In genomic region chr2:71719005-71719386, GRCm38 (mm10) we compare ENCODE assay signal across 16 mouse cellular contexts. TPM values are rescaled to one million over a fixed set of nuclear protein-coding genes. Genes with fewer than 3 reads are reported as not detected.
A peak's percentile ranks its signal among the peaks of the same experiment; 100 is the strongest.
DNase-seq lines count a peak whose midpoint lies in the region; ATAC-seq and TF ChIP-seq lines count a peak whose summit lies in the region.
"Had no signal": no experiment of that assay in that cellular context is flagged by ENCODE, and none has a peak within 500 bp of the region (broad histone marks: within the 10 kb centered on the region; RNA-seq: fewer than 3 reads in every experiment).

No protein-coding gene starts in this region.

- no peak for TF ChIP-seq CTCF in midbrain, postnatal 0 days (IDR thresholded peaks at IDR 0.05)

- no peaks in the 10 kb centered on the region for H3K27me3 ChIP-seq in midbrain, embryonic 16.5 days (ENCODE audit: control insufficient read depth, insufficient read depth, low read depth, low read length)
- no peaks in the 10 kb centered on the region for H3K27me3 ChIP-seq in midbrain, postnatal 0 days (ENCODE audit: insufficient read depth, low read length)
- no peaks in the 10 kb centered on the region for H3K27me3 ChIP-seq in hindbrain, embryonic 13.5 days
- H3K27me3 ChIP-seq: limb, embryonic 12.5 days had no signal

- H3K27ac ChIP-seq in midbrain, embryonic 16.5 days (ENCODE audit: low read length): peak overlapping the region; percentile 42; the same call in 1 of the 2 replicates
- H3K27ac ChIP-seq in midbrain, postnatal 0 days (ENCODE audit: low read depth, low read length): no peak overlapping the region
- peak overlapping the region; percentile 60 for H3K27ac ChIP-seq in hindbrain, embryonic 13.5 days
- H3K27ac ChIP-seq: layer of hippocampus, adult 2 months; left cerebral cortex, adult 2 months; limb, embryonic 12.5 days had no signal

- no peaks in the 10 kb centered on the region for H3K36me3 ChIP-seq in midbrain, embryonic 16.5 days (ENCODE audit: control insufficient read depth, insufficient read depth, low read length)
- no peaks in the 10 kb centered on the region for H3K36me3 ChIP-seq in midbrain, postnatal 0 days (ENCODE audit: insufficient read depth, low read length)
- H3K36me3 ChIP-seq in hindbrain, embryonic 13.5 days: no peaks in the 10 kb centered on the region
- H3K36me3 ChIP-seq: limb, embryonic 12.5 days had no signal

- DNase-seq in embryo, embryonic 10 days (ENCODE audit: low spot score): peak; percentile 55
- DNase-seq in embryo, embryonic 9.5 days (ENCODE audit: extremely low spot score): no peak
- no peak for DNase-seq in midbrain, postnatal 0 days (ENCODE audit: low spot score)
- DNase-seq in yolk sac, embryonic 10.5 days (ENCODE audit: low spot score): peak; percentile 40
- DNase-seq in layer of hippocampus, adult 11-12 months (ENCODE audit: low spot score): no peak
- DNase-seq: adrenal gland, postnatal 36 days; kidney, adult 8-10 months; lung, postnatal 4 days; right cerebral cortex, postnatal 25 days; thymus, adult 18-20 months had no signal

- no peak overlapping the region for H3K4me3 ChIP-seq in midbrain, embryonic 16.5 days (ENCODE audit: low read depth, low read length)
- no peak overlapping the region for H3K4me3 ChIP-seq in midbrain, postnatal 0 days (ENCODE audit: low read depth, low read length)
- H3K4me3 ChIP-seq in hindbrain, embryonic 13.5 days: no peak overlapping the region
- H3K4me3 ChIP-seq: layer of hippocampus, adult 2 months; left cerebral cortex, adult 2 months; limb, embryonic 12.5 days had no signal

- H3K4me2 ChIP-seq in midbrain, embryonic 16.5 days (ENCODE audit: low read length): no peak overlapping the region
- H3K4me2 ChIP-seq in midbrain, postnatal 0 days (ENCODE audit: low read depth, low read length, poor library complexity, severe bottlenecking): no peak overlapping the region
- no peak overlapping the region for H3K4me2 ChIP-seq in hindbrain, embryonic 13.5 days
- H3K4me2 ChIP-seq: limb, embryonic 12.5 days had no signal

- WGBS in midbrain, embryonic 16.5 days: 41% methylated on average over 9 of the region's 9 CpGs
- whole genome bisulfite sequencing in midbrain, postnatal 0 days: 44% methylated on average over 9 of the region's 9 CpGs
- 23% methylated on average over 9 of the region's 9 CpGs for WGBS in hindbrain, embryonic 13.5 days

- no peak overlapping the region for H3K9ac ChIP-seq in midbrain, embryonic 16.5 days (ENCODE audit: low read depth, low read length)
- H3K9ac ChIP-seq in midbrain, postnatal 0 days (replicated peaks; ENCODE audit: low read length, poor library complexity, severe bottlenecking): no peak overlapping the region
- no peak overlapping the region for H3K9ac ChIP-seq in hindbrain, embryonic 13.5 days
- H3K9ac ChIP-seq: limb, embryonic 12.5 days had no signal

- H3K4me1 ChIP-seq in midbrain, embryonic 16.5 days (ENCODE audit: control insufficient read depth, insufficient read depth, low read length): peaks cover 3% of the 10 kb centered on the region; the same call in 1 of the 2 replicates
- peaks cover 4% of the 10 kb centered on the region; the same call in 1 of the 2 replicates for H3K4me1 ChIP-seq in midbrain, postnatal 0 days (ENCODE audit: insufficient read depth, low read length)
- peaks cover 15% of the 10 kb centered on the region for H3K4me1 ChIP-seq in hindbrain, embryonic 13.5 days (replicated peaks)

- H3K9me3 ChIP-seq in midbrain, embryonic 16.5 days (replicated peaks; ENCODE audit: control insufficient read depth, low read length, poor library complexity, severe bottlenecking): no peaks in the 10 kb centered on the region
- H3K9me3 ChIP-seq in midbrain, postnatal 0 days (ENCODE audit: low read length): no peaks in the 10 kb centered on the region
- H3K9me3 ChIP-seq in hindbrain, embryonic 13.5 days: no peaks in the 10 kb centered on the region
- H3K9me3 ChIP-seq: limb, embryonic 12.5 days had no signal

- ATAC-seq in midbrain, embryonic 16.5 days: no peak
- ATAC-seq in midbrain, postnatal 0 days (ENCODE audit: low FRiP score): no peak
- peak; percentile 24 for ATAC-seq in hindbrain, embryonic 13.5 days (ENCODE audit: low FRiP score)
- ATAC-seq in erythroblast, adult 5-6 weeks (replicated peaks; ENCODE audit: low FRiP score, poor library complexity, severe bottlenecking): no peak

RNA-seq across cellular contexts. Expression of gene Itga6, which starts 26.4 kb away (rescaled TPM):
- 17.7 and 23.7 TPM in 2 replicates for polyA plus RNA-seq in midbrain, embryonic 16.5 days (2015; fragmentation: Nextera tagmentation; extraction: Ambion mirVana)
- 38.9 and 41.5 TPM in 2 replicates for total RNA-seq in midbrain, postnatal 0 days (2014; rRNA removed)
- polyA plus RNA-seq in midbrain, postnatal 0 days (2015; fragmentation: Nextera tagmentation; extraction: Ambion mirVana): 14.5 and 16.0 TPM in 2 replicates
- polyA plus RNA-seq in hindbrain, embryonic 13.5 days (2015; fragmentation: Nextera tagmentation; extraction: Ambion mirVana): 20.7 and 25.9 TPM in 2 replicates
- 9.8 and 11.1 TPM in 2 replicates for total RNA-seq in erythroblast, adult 5-6 weeks (2015; ENCODE audit: low replicate concordance)
- 6.6 and 10.0 TPM in 2 replicates for total RNA-seq in erythroblast, adult 5-6 weeks (2017; ENCODE audit: low replicate concordance)

Comparison
In these comparisons a context has a peak if more than half of its experiments do, and no peak if none do; other contexts are left out.
1. DNase-seq: peak in embryo, embryonic 10 days (single experiment) and yolk sac, embryonic 10.5 days (single experiment); none in embryo, embryonic 9.5 days (single experiment), midbrain, postnatal 0 days (single experiment) and layer of hippocampus, adult 11-12 months (single experiment).